Mouse (Mus musculus): ENCODE data around the gene Man1c1. TPM values are rescaled to one million over a fixed set of nuclear protein-coding genes. Genes with fewer than 3 reads are reported as not detected.

The Man1c1 gene
- total and polyA plus RNA-seq, 3 experiments, result 0.05 TPM; not detected in 2

- DNase-seq (ENCODE audit: low spot score) (no peak), ATAC-seq (ENCODE audit: extremely low read depth, insufficient number of reproducible peaks, low FRiP score, poor library complexity, severe bottlenecking) (no peak)
- 0 out of 2 replicates have a peak, but pooled peaks cover 5% of the 10 kb centered on the region for H3K4me1 ChIP-seq (ENCODE audit: insufficient read depth, low read depth, low read length)
- no peak overlapping the region for H3K4me3 ChIP-seq (ENCODE audit: low read depth, low read length)
- H3K27me3 ChIP-seq (ENCODE audit: insufficient read depth, low read length), result peaks cover 52% of the 10 kb centered on the region
- no peaks in the 10 kb centered on the region for H3K9me3 ChIP-seq (replicated peaks)
- H3K36me3 ChIP-seq (replicated peaks), result no peaks in the 10 kb centered on the region
- TF ChIP-seq GATA2 (IDR thresholded peaks at IDR 0.05; ENCODE audit: borderline replicate concordance, low read depth, low read length), result no peak
- no peak for TF ChIP-seq GATA1 (IDR thresholded peaks at IDR 0.05; ENCODE audit: borderline replicate concordance, low read length)
- no peak for TF ChIP-seq TAL1 (conservative IDR thresholded peaks at IDR 0.05; ENCODE audit: low read depth, low read length)
- no peak for TF ChIP-seq POLR2AphosphoS5 (IDR thresholded peaks at IDR 0.05; ENCODE audit: insufficient replicate concordance, low read depth, low read length)
- no peak for TF ChIP-seq CTCF (IDR thresholded peaks at IDR 0.05; ENCODE audit: low read depth, low read length)
Observed at GRCm38 (mm10) chr4:134620246-134620645, 83.8 kb downstream of the Man1c1 start.

DNA sequence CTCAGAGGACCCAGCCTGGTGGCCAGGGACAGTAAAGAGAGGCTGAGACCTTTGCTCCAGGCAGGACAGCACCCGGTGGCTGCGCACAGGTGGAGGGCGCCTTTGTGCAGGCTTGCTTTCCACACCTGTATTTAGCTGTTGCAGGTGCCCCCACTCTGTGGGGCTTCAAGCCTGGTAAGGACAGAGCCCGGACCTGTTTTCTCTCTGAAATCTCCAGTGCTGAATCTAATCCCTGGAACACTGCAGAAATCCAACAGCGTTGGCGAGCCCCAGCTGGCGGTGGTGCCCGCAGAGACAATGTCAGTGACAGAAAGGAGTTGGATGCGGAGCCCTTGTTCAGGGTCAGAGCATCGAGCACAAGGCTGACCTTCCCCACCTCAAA is 84.6 kb downstream of the Man1c1 start:
- H3K9me3 ChIP-seq (replicated peaks), result no peaks in the 10 kb centered on the region
- DNase-seq (ENCODE audit: low spot score), result no peak
- no peak overlapping the region for H3K4me3 ChIP-seq (ENCODE audit: low read depth, low read length)
- H3K27me3 ChIP-seq (ENCODE audit: insufficient read depth, low read length), result peaks cover 48% of the 10 kb centered on the region
- no peaks in the 10 kb centered on the region for H3K36me3 ChIP-seq (replicated peaks)
- H3K4me1 ChIP-seq (ENCODE audit: insufficient read depth, low read depth, low read length), result 0 out of 2 replicates have a peak, but pooled peaks cover 3% of the 10 kb centered on the region
- ATAC-seq (ENCODE audit: extremely low read depth, insufficient number of reproducible peaks, low FRiP score, poor library complexity, severe bottlenecking), result no peak
- TF ChIP-seq GATA1 (IDR thresholded peaks at IDR 0.05; ENCODE audit: borderline replicate concordance, low read length), result no peak
- TF ChIP-seq TAL1 (conservative IDR thresholded peaks at IDR 0.05; ENCODE audit: low read depth, low read length), result no peak
- TF ChIP-seq CTCF (IDR thresholded peaks at IDR 0.05; ENCODE audit: low read depth, low read length), result no peak
- TF ChIP-seq GATA2 (IDR thresholded peaks at IDR 0.05; ENCODE audit: borderline replicate concordance, low read depth, low read length), result no peak
- no peak for TF ChIP-seq POLR2AphosphoS5 (IDR thresholded peaks at IDR 0.05; ENCODE audit: insufficient replicate concordance, low read depth, low read length)

GRCm38 (mm10) chr4:134618810-134619488 is 85.1 kb downstream of the Man1c1 start:
- Histone ChIP-seq H3K27me3 (ENCODE audit: insufficient read depth, low read length) (peaks cover 47% of the 10 kb centered on the region), H3K4me3 (ENCODE audit: low read depth, low read length) (no peak overlapping the region), H3K9me3 (replicated peaks) (no peaks in the 10 kb centered on the region), H3K4me1 (ENCODE audit: insufficient read depth, low read depth, low read length) (no peaks in the 10 kb centered on the region), H3K36me3 (replicated peaks) (no peaks in the 10 kb centered on the region)
- TF ChIP-seq CTCF (IDR thresholded peaks at IDR 0.05; ENCODE audit: low read depth, low read length) (no peak), POLR2AphosphoS5 (IDR thresholded peaks at IDR 0.05; ENCODE audit: insufficient replicate concordance, low read depth, low read length) (no peak), TAL1 (conservative IDR thresholded peaks at IDR 0.05; ENCODE audit: low read depth, low read length) (no peak), GATA2 (IDR thresholded peaks at IDR 0.05; ENCODE audit: borderline replicate concordance, low read depth, low read length) (no peak), GATA1 (IDR thresholded peaks at IDR 0.05; ENCODE audit: borderline replicate concordance, low read length) (no peak)
- ATAC-seq (ENCODE audit: extremely low read depth, insufficient number of reproducible peaks, low FRiP score, poor library complexity, severe bottlenecking) (no peak), DNase-seq (ENCODE audit: low spot score) (no peak)

GRCm38 (mm10) chr4:134617779-134618178 is 86.3 kb downstream of the Man1c1 start:
- no peak overlapping the region for H3K4me3 ChIP-seq (ENCODE audit: low read depth, low read length)
- no peak for DNase-seq (ENCODE audit: low spot score)
- no peak for ATAC-seq (ENCODE audit: extremely low read depth, insufficient number of reproducible peaks, low FRiP score, poor library complexity, severe bottlenecking)
- no peaks in the 10 kb centered on the region for H3K9me3 ChIP-seq (replicated peaks)
- H3K27me3 ChIP-seq (ENCODE audit: insufficient read depth, low read length), result peaks cover 46% of the 10 kb centered on the region
- no peaks in the 10 kb centered on the region for H3K36me3 ChIP-seq (replicated peaks)
- H3K4me1 ChIP-seq (ENCODE audit: insufficient read depth, low read depth, low read length), result no peaks in the 10 kb centered on the region
- TF ChIP-seq GATA1 (IDR thresholded peaks at IDR 0.05; ENCODE audit: borderline replicate concordance, low read length) (no peak), GATA2 (IDR thresholded peaks at IDR 0.05; ENCODE audit: borderline replicate concordance, low read depth, low read length) (no peak)

DNA sequence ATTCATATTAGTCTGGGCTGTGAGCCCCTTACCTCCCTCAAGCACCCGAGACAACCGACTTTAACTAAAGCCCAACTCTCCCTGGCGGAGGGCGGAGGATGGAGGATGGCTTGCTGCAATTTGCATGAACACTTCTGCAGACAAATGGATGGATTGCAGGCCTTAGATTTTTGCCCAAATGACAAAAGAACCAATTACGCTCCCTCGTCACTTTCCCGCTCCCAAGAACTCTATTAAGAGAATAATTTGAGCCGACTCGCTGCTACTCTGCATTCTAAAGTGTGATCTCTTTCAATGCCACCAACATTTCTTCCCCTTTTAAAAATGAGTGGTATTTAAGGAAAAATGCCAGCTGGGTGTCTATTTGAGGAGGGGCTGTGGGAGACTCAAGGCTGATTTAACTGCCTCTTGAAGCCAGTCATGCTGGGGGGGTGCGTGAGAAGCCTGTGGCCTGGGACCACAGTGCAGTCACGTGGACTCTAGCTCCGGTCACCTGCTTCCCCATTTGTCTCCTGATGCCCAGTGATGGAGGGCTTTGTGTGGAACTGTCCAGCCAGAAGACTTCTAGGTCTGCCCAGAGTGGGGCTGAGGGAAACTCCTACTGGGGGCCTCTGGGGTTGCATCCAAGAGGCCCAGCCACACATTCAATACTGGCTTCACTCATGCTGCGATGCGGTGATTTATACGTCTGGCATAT is 88.0 kb downstream of the Man1c1 start:
- DNase-seq (ENCODE audit: low spot score), result no peak
- TF ChIP-seq CTCF (IDR thresholded peaks at IDR 0.05; ENCODE audit: low read depth, low read length) (no peak), POLR2AphosphoS5 (IDR thresholded peaks at IDR 0.05; ENCODE audit: insufficient replicate concordance, low read depth, low read length) (no peak), GATA1 (IDR thresholded peaks at IDR 0.05; ENCODE audit: borderline replicate concordance, low read length) (no peak), TAL1 (conservative IDR thresholded peaks at IDR 0.05; ENCODE audit: low read depth, low read length) (no peak), GATA2 (IDR thresholded peaks at IDR 0.05; ENCODE audit: borderline replicate concordance, low read depth, low read length) (no peak)
- Histone ChIP-seq H3K27me3 (ENCODE audit: insufficient read depth, low read length) (peaks cover 47% of the 10 kb centered on the region), H3K4me1 (ENCODE audit: insufficient read depth, low read depth, low read length) (no peaks in the 10 kb centered on the region), H3K9me3 (replicated peaks) (no peaks in the 10 kb centered on the region), H3K4me3 (ENCODE audit: low read depth, low read length) (no peak overlapping the region), H3K36me3 (replicated peaks) (no peaks in the 10 kb centered on the region)
- no peak for ATAC-seq (ENCODE audit: extremely low read depth, insufficient number of reproducible peaks, low FRiP score, poor library complexity, severe bottlenecking)

GRCm38 (mm10) chr4:134612070-134612667 is 91.9 kb downstream of the Man1c1 start:
- no peaks in the 10 kb centered on the region for H3K4me1 ChIP-seq (ENCODE audit: insufficient read depth, low read depth, low read length)
- DNase-seq (ENCODE audit: low spot score) (no peak), ATAC-seq (ENCODE audit: extremely low read depth, insufficient number of reproducible peaks, low FRiP score, poor library complexity, severe bottlenecking) (no peak)
- TF ChIP-seq POLR2AphosphoS5 (IDR thresholded peaks at IDR 0.05; ENCODE audit: insufficient replicate concordance, low read depth, low read length) (no peak), GATA1 (IDR thresholded peaks at IDR 0.05; ENCODE audit: borderline replicate concordance, low read length) (no peak), TAL1 (conservative IDR thresholded peaks at IDR 0.05; ENCODE audit: low read depth, low read length) (no peak), GATA2 (IDR thresholded peaks at IDR 0.05; ENCODE audit: borderline replicate concordance, low read depth, low read length) (no peak), CTCF (IDR thresholded peaks at IDR 0.05; ENCODE audit: low read depth, low read length) (no peak)
- H3K27me3 ChIP-seq (ENCODE audit: insufficient read depth, low read length), result peaks cover 53% of the 10 kb centered on the region
- no peaks in the 10 kb centered on the region for H3K36me3 ChIP-seq (replicated peaks)
- no peak overlapping the region for H3K4me3 ChIP-seq (ENCODE audit: low read depth, low read length)
- 0 out of 2 replicates have a peak, but pooled peaks cover 3% of the 10 kb centered on the region for H3K9me3 ChIP-seq (replicated peaks)

Measured in G1E (cell line).